25 mouse cellular contexts compared by ENCODE assay signal in genomic region chr9:43568851-43569250, GRCm38 (mm10).
DNase-seq lines count a peak whose midpoint lies in the region; ATAC-seq and TF ChIP-seq lines count a peak whose summit lies in the region.
"Had no signal": no experiment of that assay in that cellular context is flagged by ENCODE, and none has a peak within 500 bp of the region (broad histone marks: within the 10 kb centered on the region; RNA-seq: fewer than 3 reads in every experiment).

No protein-coding gene starts in this region.

- no peaks in the 10 kb centered on the region for H3K9me3 ChIP-seq in forebrain, postnatal 0 days (ENCODE audit: low read length)
- H3K9me3 ChIP-seq in forebrain, embryonic 16.5 days (ENCODE audit: control insufficient read depth, low read length): no peaks in the 10 kb centered on the region
- H3K9me3 ChIP-seq in limb, embryonic 10.5 days (replicated peaks): no peaks in the 10 kb centered on the region
- H3K9me3 ChIP-seq: forebrain, embryonic 10.5 days; forebrain, embryonic 15.5 days; heart, embryonic 10.5 days; heart, embryonic 13.5 days; hindbrain, embryonic 12.5 days; hindbrain, embryonic 15.5 days; intestine, embryonic 15.5 days had no signal

- no peaks in the 10 kb centered on the region for H3K27me3 ChIP-seq in forebrain, postnatal 0 days (ENCODE audit: insufficient read depth, low read length)
- no peaks in the 10 kb centered on the region for H3K27me3 ChIP-seq in forebrain, embryonic 16.5 days (replicated peaks; ENCODE audit: control insufficient read depth, insufficient read depth, low read length)
- peaks cover 23% of the 10 kb centered on the region; the same call in 1 of the 2 replicates for H3K27me3 ChIP-seq in limb, embryonic 10.5 days (ENCODE audit: low read depth, poor library complexity, severe bottlenecking)
- H3K27me3 ChIP-seq: forebrain, embryonic 15.5 days; heart, embryonic 13.5 days; hindbrain, embryonic 12.5 days; hindbrain, embryonic 15.5 days; intestine, embryonic 15.5 days had no signal

- intact Hi-C loops in left cerebral cortex, postnatal 4 days (cut with DNase I): no loop called here
- intact Hi-C loops in left cerebral cortex, postnatal 25 days (cut with DNase I): no loop called here

- H3K27ac ChIP-seq in forebrain, postnatal 0 days (ENCODE audit: low read depth, low read length): no peak overlapping the region
- H3K27ac ChIP-seq in forebrain, embryonic 16.5 days (ENCODE audit: low read length): no peak overlapping the region
- no peak overlapping the region for H3K27ac ChIP-seq in limb, embryonic 10.5 days
- H3K27ac ChIP-seq: forebrain, embryonic 10.5 days; forebrain, embryonic 15.5 days; heart, adult 2 months; heart, embryonic 10.5 days; heart, embryonic 13.5 days; hindbrain, embryonic 12.5 days; hindbrain, embryonic 15.5 days; intestine, embryonic 15.5 days had no signal

- no peaks in the 10 kb centered on the region for H3K36me3 ChIP-seq in forebrain, postnatal 0 days (ENCODE audit: insufficient read depth)
- no peaks in the 10 kb centered on the region for H3K36me3 ChIP-seq in forebrain, embryonic 16.5 days (ENCODE audit: control insufficient read depth, insufficient read depth)
- H3K36me3 ChIP-seq in limb, embryonic 10.5 days: no peaks in the 10 kb centered on the region
- H3K36me3 ChIP-seq: forebrain, embryonic 10.5 days; forebrain, embryonic 15.5 days; heart, embryonic 10.5 days; heart, embryonic 13.5 days; hindbrain, embryonic 12.5 days; hindbrain, embryonic 15.5 days; intestine, embryonic 15.5 days had no signal

- peak; percentile 69 to 81 for DNase-seq in cerebellum, postnatal 10 days
- DNase-seq in cerebellum, adult 11-12 months: no peak
- DNase-seq in forebrain, postnatal 0 days: peak; percentile 20
- DNase-seq in left cerebral cortex, postnatal 4 days: peak; percentile 80
- no peak for DNase-seq in left cerebral cortex, postnatal 25 days (ENCODE audit: low spot score in 2 of 2)
- DNase-seq in ZHBTc4 (ENCODE audit: low read depth, low spot score): peak; percentile 29
- no peak for DNase-seq in limb, embryonic 10.5 days (ENCODE audit: low spot score)
- DNase-seq: adrenal gland, postnatal 10 days; adrenal gland, postnatal 36 days; cerebellum, adult 11 months; cerebellum, adult 9-10 months; cerebellum, postnatal 36 days; gastrocnemius, postnatal 25 days; heart, adult 2 months; heart, postnatal 14 days; heart, postnatal 4 days; kidney, adult 11 months had no signal

- no peak for TF ChIP-seq CTCF in forebrain, postnatal 0 days (IDR thresholded peaks at IDR 0.05; ENCODE audit: low read depth)

- no peak overlapping the region for H3K4me3 ChIP-seq in forebrain, postnatal 0 days (ENCODE audit: low read depth, low read length)
- no peak overlapping the region for H3K4me3 ChIP-seq in forebrain, embryonic 16.5 days (replicated peaks; ENCODE audit: low read length)
- no peak overlapping the region for H3K4me3 ChIP-seq in limb, embryonic 10.5 days
- H3K4me3 ChIP-seq: forebrain, embryonic 10.5 days; forebrain, embryonic 15.5 days; heart, adult 2 months; heart, embryonic 10.5 days; heart, embryonic 13.5 days; hindbrain, embryonic 12.5 days; hindbrain, embryonic 15.5 days; intestine, embryonic 15.5 days had no signal

- H3K9ac ChIP-seq in forebrain, postnatal 0 days: no peak overlapping the region
- H3K9ac ChIP-seq in forebrain, embryonic 16.5 days (replicated peaks; ENCODE audit: low read depth, low read length): no peak overlapping the region
- H3K9ac ChIP-seq: forebrain, embryonic 15.5 days; heart, embryonic 13.5 days; hindbrain, embryonic 12.5 days; hindbrain, embryonic 15.5 days; intestine, embryonic 15.5 days had no signal

- ATAC-seq in forebrain, postnatal 0 days: no peak
- ATAC-seq in forebrain, embryonic 16.5 days: no peak
- ATAC-seq: forebrain, embryonic 15.5 days; intestine, embryonic 15.5 days had no signal

- H3K4me1 ChIP-seq in forebrain, postnatal 0 days (ENCODE audit: insufficient read depth): no peaks in the 10 kb centered on the region
- 0 out of 2 replicates have a peak, but pooled peaks cover 3% of the 10 kb centered on the region for H3K4me1 ChIP-seq in forebrain, embryonic 16.5 days (replicated peaks; ENCODE audit: control insufficient read depth, insufficient read depth, low read length)
- peaks cover 21% of the 10 kb centered on the region for H3K4me1 ChIP-seq in limb, embryonic 10.5 days
- H3K4me1 ChIP-seq: forebrain, embryonic 15.5 days; heart, embryonic 13.5 days; intestine, embryonic 15.5 days had no signal

- no peak overlapping the region for H3K4me2 ChIP-seq in forebrain, postnatal 0 days (ENCODE audit: low read depth)
- no peak overlapping the region for H3K4me2 ChIP-seq in forebrain, embryonic 16.5 days (ENCODE audit: low read length)
- H3K4me2 ChIP-seq: forebrain, embryonic 15.5 days; heart, embryonic 13.5 days; hindbrain, embryonic 12.5 days; hindbrain, embryonic 15.5 days; intestine, embryonic 15.5 days had no signal

- 54% methylated on average over 4 of the region's 4 CpGs for WGBS in forebrain, postnatal 0 days
- 38% methylated on average over 4 of the region's 4 CpGs for WGBS in forebrain, embryonic 16.5 days
- 37% methylated on average over 4 of the region's 4 CpGs for WGBS in limb, embryonic 10.5 days

Comparison
In these comparisons a context has a peak if more than half of its experiments do, and no peak if none do; other contexts are left out.
1. DNase-seq: peak in cerebellum, postnatal 10 days (2 of 2), forebrain, postnatal 0 days (single experiment), left cerebral cortex, postnatal 4 days (single experiment) and ZHBTc4 (single experiment); none in cerebellum, adult 11-12 months (single experiment), left cerebral cortex, postnatal 25 days (0 of 2) and limb, embryonic 10.5 days (single experiment).